Mouse (Mus musculus) stomach, postnatal 0 days (tissue): ENCODE results near the gene Tmem199.

ENCODE experiments used
- CTCF ChIP-seq: IDR thresholded peaks from 2 replicates; pipeline ENCODE4 v1.5.1; 2016; ENCODE audit warnings: antibody characterized with exemption, low read depth, mild to moderate bottlenecking, moderate library complexity
- EP300 ChIP-seq: optimal IDR thresholded peaks from 2 replicates; pipeline ENCODE3; 2016; ENCODE audit warnings: antibody characterized with exemption

DNA sequence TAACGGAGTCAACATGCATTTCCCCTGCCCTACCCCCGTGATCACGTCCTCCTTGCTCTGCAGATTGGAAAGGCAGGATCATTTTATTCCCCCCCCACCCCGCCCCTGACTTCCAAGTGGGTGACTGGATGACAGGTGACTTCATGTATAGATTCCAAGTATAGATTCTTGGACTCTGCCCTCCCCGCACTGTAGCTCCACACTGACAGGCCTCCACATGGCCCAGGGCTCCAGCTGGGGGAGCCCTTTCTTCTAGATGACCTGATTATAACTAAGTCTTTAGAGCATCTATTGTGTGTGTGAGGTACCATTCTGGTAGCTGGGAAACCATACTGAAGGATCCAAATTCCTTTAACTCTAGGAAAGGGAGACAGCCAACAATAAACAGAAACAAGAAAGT, 49.3 kb downstream of the Tmem199 start:
- TF ChIP-seq CTCF = no peak
- TF ChIP-seq EP300 = no peak
